Mouse (Mus musculus): ENCODE results near the gene Arcn1. TPM values are rescaled to one million over a fixed set of nuclear protein-coding genes. Genes with fewer than 3 reads are reported as not detected.

The Arcn1 gene
- polyA plus RNA-seq, 1 experiment, result 76.9 TPM

GRCm38 (mm10) chr9:44726431-44727146 lies 41.1 kb downstream of the Arcn1 start:
- TF ChIP-seq CTCF (IDR thresholded peaks at IDR 0.05; ENCODE audit: borderline replicate concordance, extremely low read depth, insufficient read depth, insufficient read length) (no peak), POLR2A (IDR thresholded peaks at IDR 0.05; ENCODE audit: borderline replicate concordance, extremely low read depth, insufficient read depth, insufficient read length, poor library complexity, severe bottlenecking) (no peak)
- DNase-seq (ENCODE audit: low read depth), result peak; percentile 68

GRCm38 (mm10) chr9:44724665-44725064 lies 43.0 kb downstream of the Arcn1 start:
- no peak for TF ChIP-seq CTCF (IDR thresholded peaks at IDR 0.05; ENCODE audit: borderline replicate concordance, extremely low read depth, insufficient read depth, insufficient read length)
- no peak for DNase-seq (ENCODE audit: low read depth)

- TF ChIP-seq POLR2A (IDR thresholded peaks at IDR 0.05; ENCODE audit: borderline replicate concordance, extremely low read depth, insufficient read depth, insufficient read length, poor library complexity, severe bottlenecking), result no peak
- TF ChIP-seq CTCF (IDR thresholded peaks at IDR 0.05; ENCODE audit: borderline replicate concordance, extremely low read depth, insufficient read depth, insufficient read length), result no peak
- peak; percentile 82 for DNase-seq (ENCODE audit: low read depth)
Observed at GRCm38 (mm10) chr9:44724223-44724622, 43.4 kb downstream of the Arcn1 start.

GRCm38 (mm10) chr9:44723521-44724041 lies 44.1 kb downstream of the Arcn1 start:
- peak; percentile 80 for DNase-seq (ENCODE audit: low read depth)
- TF ChIP-seq CTCF (IDR thresholded peaks at IDR 0.05; ENCODE audit: borderline replicate concordance, extremely low read depth, insufficient read depth, insufficient read length) (no peak), POLR2A (IDR thresholded peaks at IDR 0.05; ENCODE audit: borderline replicate concordance, extremely low read depth, insufficient read depth, insufficient read length, poor library complexity, severe bottlenecking) (no peak)

- no peak for DNase-seq (ENCODE audit: low read depth)
- TF ChIP-seq CTCF (IDR thresholded peaks at IDR 0.05; ENCODE audit: borderline replicate concordance, extremely low read depth, insufficient read depth, insufficient read length) (no peak), POLR2A (IDR thresholded peaks at IDR 0.05; ENCODE audit: borderline replicate concordance, extremely low read depth, insufficient read depth, insufficient read length, poor library complexity, severe bottlenecking) (no peak)
Observed at GRCm38 (mm10) chr9:44723008-44723407, 44.6 kb downstream of the Arcn1 start.

GRCm38 (mm10) chr9:44722575-44722974 lies 45.1 kb downstream of the Arcn1 start:
- TF ChIP-seq POLR2A (IDR thresholded peaks at IDR 0.05; ENCODE audit: borderline replicate concordance, extremely low read depth, insufficient read depth, insufficient read length, poor library complexity, severe bottlenecking), result no peak
- TF ChIP-seq CTCF (IDR thresholded peaks at IDR 0.05; ENCODE audit: borderline replicate concordance, extremely low read depth, insufficient read depth, insufficient read length), result no peak
- peak; percentile 30 for DNase-seq (ENCODE audit: low read depth)

GRCm38 (mm10) chr9:44721877-44722186 lies 45.8 kb downstream of the Arcn1 start:
- TF ChIP-seq POLR2A (IDR thresholded peaks at IDR 0.05; ENCODE audit: borderline replicate concordance, extremely low read depth, insufficient read depth, insufficient read length, poor library complexity, severe bottlenecking) (no peak), CTCF (IDR thresholded peaks at IDR 0.05; ENCODE audit: borderline replicate concordance, extremely low read depth, insufficient read depth, insufficient read length) (no peak)
- no peak for DNase-seq (ENCODE audit: low read depth)

GRCm38 (mm10) chr9:44721154-44721876 lies 46.3 kb downstream of the Arcn1 start:
- DNase-seq (ENCODE audit: low read depth), result peak; percentile 94
- peak; percentile 81 for TF ChIP-seq POLR2A (IDR thresholded peaks at IDR 0.05; ENCODE audit: borderline replicate concordance, extremely low read depth, insufficient read depth, insufficient read length, poor library complexity, severe bottlenecking)
- peak; percentile 39; the same call in 1 of the 2 replicates for TF ChIP-seq CTCF (IDR thresholded peaks at IDR 0.05; ENCODE audit: borderline replicate concordance, extremely low read depth, insufficient read depth, insufficient read length)

GRCm38 (mm10) chr9:44720358-44721153 lies 47.1 kb downstream of the Arcn1 start:
- peak; percentile 13; the same call in 1 of the 2 replicates for TF ChIP-seq POLR2A (IDR thresholded peaks at IDR 0.05; ENCODE audit: borderline replicate concordance, extremely low read depth, insufficient read depth, insufficient read length, poor library complexity, severe bottlenecking)
- TF ChIP-seq CTCF (IDR thresholded peaks at IDR 0.05; ENCODE audit: borderline replicate concordance, extremely low read depth, insufficient read depth, insufficient read length), result no peak
- DNase-seq (ENCODE audit: low read depth), result peak; percentile 55

GRCm38 (mm10) chr9:44719632-44720357 lies 47.9 kb downstream of the Arcn1 start:
- DNase-seq (ENCODE audit: low read depth), result peak; percentile 74
- no peak for TF ChIP-seq POLR2A (IDR thresholded peaks at IDR 0.05; ENCODE audit: borderline replicate concordance, extremely low read depth, insufficient read depth, insufficient read length, poor library complexity, severe bottlenecking)

Measured in brain, embryonic 14.5 days (tissue).